Mouse (Mus musculus) heart, embryonic 11.5 days (tissue): Measurements from ENCODE around the gene Clpx. TPM values are rescaled to one million over a fixed set of nuclear protein-coding genes. Genes with fewer than 3 reads are reported as not detected.
A peak's percentile ranks its signal among the peaks of the same experiment; 100 is the strongest.
"Not testable (repeated sequence)": the region's sequence is repeated elsewhere in the genome, so short reads cannot be mapped to it uniquely, and the experiment has no call there.

Experiments used
- ATAC-seq: fragments of 200-750 bp; cut with Nextera tagmentation; replicated peaks from 2 replicates; pipeline ENCODE4 v1.8.0; 2017; ENCODE audit warnings: moderate library complexity; ENCODE audit not compliant: insufficient number of reproducible peaks, low FRiP score, low TSS enrichment
- H3K27ac ChIP-seq: fragments of 300-500 bp; sonication (generic); 2 replicates; pipeline ENCODE4 v1.5.1; 2014; ENCODE audit warnings: mild to moderate bottlenecking, low read depth, low read length
- H3K27me3 ChIP-seq: fragments of 300-500 bp; sonication (generic); 2 replicates; pipeline ENCODE4 v1.6.1; 2014; ENCODE audit warnings: mild to moderate bottlenecking, low read length, mixed read lengths; ENCODE audit not compliant: control insufficient read depth, insufficient read depth
- H3K36me3 ChIP-seq: fragments of 300-500 bp; sonication (generic); 2 replicates; pipeline ENCODE4 v1.6.1; 2014; ENCODE audit warnings: mild to moderate bottlenecking, low read length, moderate library complexity, mixed read lengths; ENCODE audit not compliant: control insufficient read depth, insufficient read depth
- H3K4me1 ChIP-seq: fragments of 300-500 bp; sonication (generic); 2 replicates; pipeline ENCODE4 v1.6.1; 2014; ENCODE audit warnings: low read length; ENCODE audit not compliant: control insufficient read depth, insufficient read depth
- H3K4me2 ChIP-seq: fragments of 300-500 bp; sonication (generic); 2 replicates; pipeline ENCODE4 v1.6.1; 2014; ENCODE audit warnings: mild to moderate bottlenecking, moderate library complexity
- H3K4me3 ChIP-seq: fragments of 300-500 bp; sonication (generic); 2 replicates; pipeline ENCODE4 v1.5.1; 2014; ENCODE audit warnings: low read depth, low read length
- H3K9ac ChIP-seq: fragments of 300-500 bp; sonication (generic); 2 replicates; pipeline ENCODE4 v1.6.1; 2014; ENCODE audit warnings: mild to moderate bottlenecking, low read depth, low read length, moderate library complexity
- H3K9me3 ChIP-seq: fragments of 300-500 bp; sonication (generic); replicated peaks from 2 replicates; pipeline ENCODE4 v1.6.1; 2016; ENCODE audit warnings: low read length; ENCODE audit not compliant: control insufficient read depth
- WGBS: fragments of 180-500 bp; shearing (Covaris S2); extraction: QIAGEN DNeasy Blood & Tissue Kit; methylation state at CpG from one replicate; pipeline ENCODE4 v1.1.7; 2014; ENCODE audit not compliant: insufficient replicate concordance; 5-methylcytosine and 5-hydroxymethylcytosine counted together
- polyA plus RNA-seq: library from polyadenylated mRNA; unstranded; fragments of >200 nt; fragmentation: Nextera tagmentation; extraction: Ambion mirVana; gene quantifications from 2 replicates; pipeline ENCODE4 v1.2.1, GENCODE M21; 2014

Clpx gene
- polyA plus RNA-seq, 1 experiment from 2014 or later = 42.9 TPM

GRCm38 (mm10) chr9:65281536-65282151, 12.4 kb upstream of the Clpx start:
- no peak overlapping the region for H3K4me2 ChIP-seq

GRCm38 (mm10) chr9:65283301-65283700, 10.8 kb upstream of the Clpx start:
- Histone ChIP-seq H3K4me1 (no peaks in the 10 kb centered on the region), H3K27ac (no peak overlapping the region), H3K36me3 (no peaks in the 10 kb centered on the region), H3K4me3 (no peak overlapping the region), H3K27me3 (no peaks in the 10 kb centered on the region), H3K9me3 (no peaks in the 10 kb centered on the region), H3K4me2 (no peak overlapping the region), H3K9ac (no peak overlapping the region)
- WGBS = 1% methylated on average over 3 of the region's 3 CpGs
- no peak for ATAC-seq

More at GRCm38 (mm10) chr9:65281536-65282151, 12.4 kb upstream of the Clpx start:
- Histone ChIP-seq H3K9ac (no peak overlapping the region; the same call in 1 of the 2 replicates), H3K27ac (no peak overlapping the region), H3K4me1 (no peaks in the 10 kb centered on the region), H3K27me3 (no peaks in the 10 kb centered on the region), H3K36me3 (no peaks in the 10 kb centered on the region), H3K4me3 (no peak overlapping the region), H3K9me3 (no peaks in the 10 kb centered on the region)
- ATAC-seq = no peak
- WGBS = 71% methylated on average over 5 of the region's 5 CpGs

GRCm38 (mm10) chr9:65288252-65288651, 5.8 kb upstream of the Clpx start:
- H3K36me3 ChIP-seq, H3K4me3 ChIP-seq, H3K27me3 ChIP-seq, H3K27ac ChIP-seq, H3K9me3 ChIP-seq, ATAC-seq, H3K4me1 ChIP-seq, H3K4me2 ChIP-seq, H3K9ac ChIP-seq: not testable (repeated sequence)
- WGBS = 72% methylated on average over 5 of the region's 5 CpGs

GRCm38 (mm10) chr9:65289988-65290387, 4.1 kb upstream of the Clpx start:
- Histone ChIP-seq H3K4me3 (no peak overlapping the region), H3K27me3 (no peaks in the 10 kb centered on the region), H3K4me1 (peaks cover 4% of the 10 kb centered on the region), H3K4me2 (no peak overlapping the region), H3K9ac (no peak overlapping the region), H3K9me3 (no peaks in the 10 kb centered on the region), H3K36me3 (no peaks in the 10 kb centered on the region), H3K27ac (no peak overlapping the region)
- ATAC-seq = no peak
- 86% methylated on average over 4 of the region's 4 CpGs for WGBS

GRCm38 (mm10) chr9:65292421-65292820, 1.6 kb upstream of the Clpx start:
- no peak for ATAC-seq
- Histone ChIP-seq H3K27ac (no peak overlapping the region), H3K27me3 (no peaks in the 10 kb centered on the region), H3K4me3 (no peak overlapping the region), H3K9ac (no peak overlapping the region), H3K4me1 (peaks cover 12% of the 10 kb centered on the region), H3K4me2 (no peak overlapping the region), H3K36me3 (no peaks in the 10 kb centered on the region), H3K9me3 (no peaks in the 10 kb centered on the region)
- WGBS = 76% methylated on average over 3 of the region's 3 CpGs

- WGBS = 32% methylated on average over 5 of the region's 5 CpGs
- no peaks in the 10 kb centered on the region for H3K9me3 ChIP-seq
- no peaks in the 10 kb centered on the region for H3K27me3 ChIP-seq
- H3K4me2 ChIP-seq = peak overlapping the region; percentile 70
- H3K36me3 ChIP-seq = no peaks in the 10 kb centered on the region
- no peak for ATAC-seq
- peak overlapping the region; percentile 65; the same call in 1 of the 2 replicates for H3K27ac ChIP-seq
- H3K4me1 ChIP-seq = peaks cover 12% of the 10 kb centered on the region
- peak overlapping the region; percentile 81 for H3K9ac ChIP-seq
- peak overlapping the region; percentile 96 for H3K4me3 ChIP-seq
These were observed 941 bp upstream of the Clpx start for GRCm38 (mm10) chr9:65293119-65293518.

GRCm38 (mm10) chr9:65293580-65293972, 484 bp upstream of the Clpx start:
- no peak for ATAC-seq
- Histone ChIP-seq H3K9me3 (no peaks in the 10 kb centered on the region), H3K4me2 (peak overlapping the region; percentile 70), H3K27ac (peak overlapping the region; percentile 65; the same call in 1 of the 2 replicates), H3K4me1 (peaks cover 12% of the 10 kb centered on the region), H3K27me3 (no peaks in the 10 kb centered on the region), H3K9ac (peak overlapping the region; percentile 81), H3K4me3 (peak overlapping the region; percentile 96), H3K36me3 (no peaks in the 10 kb centered on the region)
- under 1% methylated on average over 9 of the region's 9 CpGs for WGBS

GRCm38 (mm10) chr9:65294716-65295378, 787 bp downstream of the Clpx start:
- 3% methylated on average over 28 of the region's 28 CpGs for WGBS
- Histone ChIP-seq H3K9me3 (no peaks in the 10 kb centered on the region), H3K4me2 (peak overlapping the region; percentile 79), H3K36me3 (no peaks in the 10 kb centered on the region), H3K4me3 (peak overlapping the region; percentile 96), H3K4me1 (peaks cover 15% of the 10 kb centered on the region), H3K27ac (peak overlapping the region; percentile 84; the same call in 1 of the 2 replicates), H3K9ac (peak overlapping the region; percentile 93), H3K27me3 (no peaks in the 10 kb centered on the region)
- ATAC-seq = no peak
